Mouse (Mus musculus): ENCODE results near the gene Tnp1.

The Tnp1 gene

GRCm38 (mm10) chr1:73015731-73016130 is at the start of gene Tnp1:
Gene Tnp1, minus strand, starts transcription at chr1:73015909.
- in situ Hi-C loops (cut with MboI; ENCODE audit: unreplicated experiment in 2 of 2): no loop called here

DNA sequence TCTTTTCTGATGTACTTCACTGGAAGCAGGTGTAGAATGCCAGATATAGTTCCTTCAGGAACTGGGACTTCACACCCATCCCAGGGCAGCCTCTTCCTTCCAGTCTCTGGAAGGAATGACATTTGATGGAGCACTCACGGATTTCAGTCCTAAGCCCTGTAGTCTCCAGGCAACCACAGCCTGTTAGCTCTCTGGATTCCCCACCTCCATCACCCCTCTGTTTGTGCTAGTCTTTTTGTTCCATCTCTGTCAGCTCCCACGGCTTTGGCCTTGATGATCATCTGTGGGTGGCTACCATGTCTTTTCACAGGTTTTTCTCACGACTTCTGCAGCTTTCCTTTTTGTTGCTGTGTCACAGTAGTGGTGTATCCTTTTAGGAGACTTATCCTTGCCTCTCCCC is 48.6 kb upstream of the Tnp1 start:
- in situ Hi-C loops (cut with MboI; ENCODE audit: unreplicated experiment in 2 of 2): no loop called here

DNA sequence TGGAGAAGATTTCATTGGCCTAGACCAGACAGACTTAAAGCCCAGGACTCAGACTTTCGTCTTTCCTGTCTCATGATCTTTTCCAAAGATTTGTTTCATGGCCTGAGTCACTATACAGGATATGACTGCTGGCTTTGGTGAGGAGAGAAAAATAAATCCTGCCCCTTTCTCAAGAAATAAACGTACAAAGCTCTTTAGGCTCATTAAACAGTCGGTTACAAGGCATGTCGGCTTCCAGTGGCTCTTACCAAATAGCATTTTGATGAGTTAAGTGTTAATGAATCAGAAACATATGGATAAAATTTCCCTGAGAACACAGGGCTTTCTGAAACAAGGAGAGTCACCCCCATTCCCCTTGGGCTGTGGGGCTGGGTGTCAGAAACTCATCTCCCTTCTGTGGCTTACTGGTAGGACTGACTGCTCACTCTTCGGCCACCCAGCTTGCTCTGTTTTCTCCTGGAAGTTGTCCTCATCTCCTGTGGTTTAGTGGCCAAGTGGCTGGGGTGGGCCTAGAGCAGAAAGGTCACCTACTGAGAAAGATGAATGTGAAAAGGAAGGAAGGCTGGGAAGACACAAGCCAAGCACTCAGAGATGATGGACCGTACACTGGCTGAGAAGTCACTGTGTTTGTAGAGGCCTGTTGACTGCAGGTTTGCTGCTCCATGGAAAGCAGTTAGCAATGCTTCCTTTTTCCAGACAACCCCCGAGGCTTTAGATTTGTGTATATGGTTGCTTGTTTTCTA is 46.0 kb upstream of the Tnp1 start:
- in situ Hi-C loops (cut with MboI; ENCODE audit: unreplicated experiment in 2 of 2): no loop called here

DNA sequence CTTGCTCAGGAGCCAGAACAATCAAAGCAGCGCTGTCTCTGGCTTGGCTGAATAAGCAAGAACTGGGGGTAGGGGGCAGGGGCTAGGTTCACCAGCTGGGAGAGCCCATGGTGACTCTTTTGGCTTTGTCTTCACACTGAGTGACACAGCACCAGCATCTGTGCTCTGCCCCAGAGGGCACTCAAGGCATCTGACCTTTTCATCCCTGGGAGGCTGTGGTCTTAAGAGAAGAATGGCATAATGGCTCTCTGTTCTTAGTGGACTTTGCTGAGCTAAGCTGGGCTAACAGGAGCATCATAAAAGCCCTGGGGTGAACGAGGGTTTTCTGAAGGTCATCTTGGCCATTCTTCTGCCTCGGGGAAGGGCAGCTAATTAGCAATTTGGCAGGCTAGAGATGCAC is 44.6 kb upstream of the Tnp1 start:
- in situ Hi-C loops (cut with MboI; ENCODE audit: unreplicated experiment in 2 of 2): no loop called here

DNA sequence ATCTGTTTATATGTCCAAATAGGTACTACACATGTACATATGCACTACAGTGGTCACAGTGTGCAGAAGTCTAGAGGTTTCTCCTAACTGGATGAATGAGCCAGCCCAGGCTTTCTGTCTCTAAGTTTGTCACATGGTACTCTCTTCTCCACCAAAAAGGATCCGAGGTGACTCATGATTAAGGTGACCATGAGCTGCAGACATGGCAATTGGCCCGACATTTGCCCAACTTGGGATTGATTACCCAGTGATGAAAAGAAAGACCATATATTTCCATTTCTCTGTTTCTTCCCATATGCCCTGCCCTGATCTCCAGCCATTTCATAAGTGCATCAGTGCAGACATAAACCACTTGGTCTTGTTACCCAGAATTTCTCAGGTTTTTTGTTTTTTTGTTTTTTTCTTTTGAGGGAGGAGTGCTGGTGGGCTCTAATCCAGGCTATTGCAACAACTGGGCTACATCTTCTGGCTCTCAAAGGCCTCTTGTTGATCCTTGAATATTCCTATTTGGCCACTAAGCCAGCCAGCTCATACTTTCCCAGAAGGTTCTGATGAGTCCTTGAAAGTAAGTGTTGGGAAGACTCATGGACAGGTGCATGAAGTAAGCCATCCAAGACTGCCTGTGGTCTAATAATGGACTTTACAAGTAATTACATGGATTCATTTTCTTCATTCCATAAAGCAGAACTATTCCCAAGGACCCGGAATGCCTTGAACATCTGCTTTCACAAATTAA is 40.7 kb upstream of the Tnp1 start:
- in situ Hi-C loops (cut with MboI; ENCODE audit: unreplicated experiment in 2 of 2): no loop called here

- in situ Hi-C loops (cut with MboI; ENCODE audit: unreplicated experiment in 2 of 2): no loop called here
Measured at GRCm38 (mm10) chr1:73055820-73056219, 40.1 kb upstream of the Tnp1 start.

DNA sequence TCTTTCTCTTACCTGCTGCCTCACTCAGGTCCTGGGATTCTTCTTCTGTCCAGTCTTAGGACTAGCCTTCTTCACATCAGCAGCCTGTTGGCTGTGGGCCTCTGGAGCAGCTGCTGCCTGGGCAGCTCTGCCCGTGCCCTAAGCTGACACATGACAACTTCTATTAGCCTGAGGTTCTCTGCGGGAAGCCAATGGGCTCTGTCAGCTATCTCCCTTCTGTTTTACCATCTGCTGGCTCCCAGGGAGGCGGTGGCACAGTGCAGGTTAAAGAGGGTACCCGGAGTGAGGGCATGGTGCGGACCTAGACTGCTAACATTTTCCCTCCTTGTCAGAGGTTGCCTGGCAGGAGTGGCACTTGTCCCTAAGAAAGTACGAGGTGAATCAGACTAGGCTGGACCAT is 39.5 kb upstream of the Tnp1 start:
- in situ Hi-C loops (cut with MboI; ENCODE audit: unreplicated experiment in 2 of 2): no loop called here

DNA sequence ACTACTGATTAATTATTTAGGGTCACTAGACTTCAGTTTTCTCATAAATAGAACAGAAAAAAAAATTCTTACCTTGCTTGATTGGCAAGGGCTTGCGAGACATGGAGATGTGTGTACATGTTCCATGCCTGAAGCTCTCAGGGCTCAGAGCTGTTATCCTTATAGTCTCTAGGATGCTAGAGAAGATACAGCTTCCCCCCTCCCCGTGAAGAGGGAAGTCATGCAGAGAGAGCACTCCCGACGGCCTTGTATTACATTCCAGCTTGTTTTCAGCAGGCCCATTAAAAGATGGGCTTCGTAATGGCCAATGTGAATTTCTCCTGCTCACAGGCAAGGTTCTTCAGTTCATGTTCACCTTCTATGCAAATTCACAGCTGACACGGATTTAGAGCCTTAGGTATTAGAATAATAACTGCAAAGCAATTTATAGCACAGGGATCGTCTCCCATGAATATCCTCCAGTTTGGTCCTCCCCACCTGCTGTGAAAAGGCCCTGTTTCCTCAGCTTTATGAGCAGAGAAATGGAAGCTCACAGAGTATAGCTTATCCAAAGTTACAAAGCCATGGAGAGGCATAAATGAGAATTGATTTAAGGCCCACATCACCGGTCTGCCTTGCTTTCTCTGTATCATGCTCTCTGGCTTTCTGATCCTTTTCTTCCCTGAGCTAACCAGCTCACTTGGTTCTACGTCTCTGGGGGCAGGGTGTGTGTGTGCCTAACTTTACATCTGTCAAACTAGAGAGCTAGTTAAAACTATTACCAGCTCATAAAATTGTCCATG is 38.0 kb upstream of the Tnp1 start:
- in situ Hi-C loops (cut with MboI; ENCODE audit: unreplicated experiment in 2 of 2): no loop called here

DNA sequence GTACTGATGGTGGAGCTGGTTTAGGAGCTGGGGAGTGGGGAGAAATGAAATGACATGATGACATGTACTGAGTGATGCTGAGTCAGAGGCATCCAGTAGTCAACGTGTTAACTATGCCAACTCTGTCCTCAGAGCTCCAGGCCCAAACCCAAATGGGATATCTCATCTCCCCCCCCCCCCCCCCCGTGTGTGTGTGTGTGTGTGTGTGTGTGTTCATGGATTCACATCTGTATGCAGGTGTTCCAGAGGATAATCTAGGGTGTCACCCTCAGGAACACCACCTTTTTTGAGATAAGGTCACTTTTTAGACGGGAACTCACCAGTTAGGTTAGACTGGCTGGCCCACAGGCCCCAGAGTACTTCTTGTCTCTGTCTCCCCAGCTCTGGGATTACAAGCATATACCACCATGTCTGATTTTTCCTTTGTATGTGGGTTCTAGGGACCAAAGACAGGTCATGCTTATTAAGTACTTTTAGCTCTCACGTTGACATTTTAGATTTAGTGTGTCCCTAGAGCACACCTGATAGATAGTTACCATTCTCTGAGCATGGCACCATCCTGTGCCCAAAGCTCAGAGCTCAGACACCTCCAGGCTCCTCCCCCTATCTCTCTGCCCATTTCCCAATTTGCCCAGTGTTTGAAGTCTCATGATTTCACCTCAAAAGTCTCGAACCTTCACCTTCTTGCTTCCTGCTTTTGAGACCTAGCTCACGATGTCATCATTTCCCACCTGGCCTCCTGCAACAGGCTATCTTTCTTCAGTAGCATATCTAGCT is 31.4 kb upstream of the Tnp1 start:
- in situ Hi-C loops (cut with MboI; ENCODE audit: unreplicated experiment in 2 of 2): no loop called here

DNA sequence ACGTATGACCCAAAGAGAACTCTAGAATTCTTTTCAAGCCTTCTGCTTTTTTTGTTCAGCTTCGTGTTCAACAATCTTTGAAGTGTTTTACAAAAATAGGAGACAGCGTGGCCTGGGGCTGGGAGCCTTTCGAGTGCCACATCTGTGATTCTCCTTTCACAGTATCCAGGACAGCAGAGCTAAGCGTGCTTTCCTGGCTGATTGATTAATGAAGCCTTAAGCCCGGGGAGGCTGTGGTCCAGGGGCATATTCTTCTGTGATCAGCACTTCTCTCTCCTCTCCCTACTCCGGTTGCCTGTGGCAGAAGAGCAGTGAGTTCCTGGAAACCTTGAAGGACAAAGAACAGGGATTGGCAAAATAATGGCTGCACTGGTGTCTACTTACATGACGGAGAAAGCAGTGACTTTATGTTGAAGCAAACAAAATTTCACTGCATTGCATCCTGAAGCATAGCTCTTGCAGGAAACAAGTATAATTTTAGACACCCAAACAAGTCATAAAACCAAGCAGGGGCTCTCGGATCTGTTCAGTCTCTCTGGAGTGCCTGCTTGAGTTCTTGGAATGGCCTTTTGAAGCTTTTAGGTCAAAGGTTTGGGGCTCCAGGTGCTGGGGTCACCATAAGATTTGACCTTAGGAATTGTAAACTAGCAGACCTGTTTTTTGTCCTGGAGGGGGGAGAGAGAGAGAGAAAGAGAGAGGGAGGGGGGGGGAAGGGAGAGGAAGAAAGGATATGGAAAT is 30.4 kb upstream of the Tnp1 start:
- in situ Hi-C loops (cut with MboI; ENCODE audit: unreplicated experiment in 2 of 2): no loop called here

GRCm38 (mm10) chr1:73043671-73044070 is 28.0 kb upstream of the Tnp1 start:
- in situ Hi-C loops (cut with MboI; ENCODE audit: unreplicated experiment in 2 of 2): no loop called here

- in situ Hi-C loops (cut with MboI; ENCODE audit: unreplicated experiment in 2 of 2): no loop called here
Measured at GRCm38 (mm10) chr1:73040691-73041425, 25.1 kb upstream of the Tnp1 start.

GRCm38 (mm10) chr1:73038532-73038931 is 22.8 kb upstream of the Tnp1 start:
- in situ Hi-C loops (cut with MboI; ENCODE audit: unreplicated experiment in 2 of 2): no loop called here

DNA sequence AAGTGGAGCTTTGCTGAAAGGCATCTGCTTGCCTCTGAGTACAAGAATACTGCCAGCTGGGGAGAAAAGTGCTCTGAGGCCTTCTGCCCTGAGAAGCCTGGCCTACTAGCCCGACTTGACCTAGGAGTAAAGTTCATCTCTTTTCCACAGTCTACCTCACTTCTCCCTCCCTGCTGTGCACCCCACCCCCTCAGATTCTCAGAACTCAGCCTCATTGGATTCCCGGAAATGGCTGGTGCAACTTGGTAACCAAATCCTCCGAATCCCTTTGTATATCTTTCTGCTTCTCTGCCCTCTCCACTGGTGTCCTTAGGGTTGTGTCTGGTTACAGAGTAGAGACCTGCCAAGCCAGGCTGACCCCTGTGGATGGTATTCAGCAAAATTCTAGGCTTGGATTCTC is 20.8 kb upstream of the Tnp1 start:
- in situ Hi-C loops (cut with MboI; ENCODE audit: unreplicated experiment in 2 of 2): no loop called here

GRCm38 (mm10) chr1:73035726-73036125 is 20.0 kb upstream of the Tnp1 start:
- in situ Hi-C loops (cut with MboI; ENCODE audit: unreplicated experiment in 2 of 2): no loop called here

DNA sequence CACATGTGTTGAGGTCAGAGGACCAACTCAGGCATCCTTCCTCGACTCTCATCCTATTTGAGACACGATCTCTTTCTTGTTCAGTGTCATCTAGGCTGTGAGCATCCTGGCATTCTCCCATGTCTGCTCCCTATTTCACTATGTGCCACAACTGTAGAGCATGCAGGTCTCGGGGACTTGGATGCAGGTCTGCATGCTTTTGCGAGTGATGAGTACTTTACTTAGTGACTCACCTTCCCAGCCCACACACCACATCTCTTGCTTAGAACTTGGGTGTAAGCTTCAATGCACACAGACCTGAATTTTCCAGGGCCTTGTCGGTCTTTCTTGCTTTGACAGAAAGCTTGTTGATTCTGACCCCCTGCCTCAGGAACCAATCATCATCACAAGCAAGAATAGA is 16.8 kb upstream of the Tnp1 start:
- in situ Hi-C loops (cut with MboI; ENCODE audit: unreplicated experiment in 2 of 2): no loop called here

GRCm38 (mm10) chr1:73028741-73029140 is 13.0 kb upstream of the Tnp1 start:
- in situ Hi-C loops (cut with MboI; ENCODE audit: unreplicated experiment in 2 of 2): no loop called here

DNA sequence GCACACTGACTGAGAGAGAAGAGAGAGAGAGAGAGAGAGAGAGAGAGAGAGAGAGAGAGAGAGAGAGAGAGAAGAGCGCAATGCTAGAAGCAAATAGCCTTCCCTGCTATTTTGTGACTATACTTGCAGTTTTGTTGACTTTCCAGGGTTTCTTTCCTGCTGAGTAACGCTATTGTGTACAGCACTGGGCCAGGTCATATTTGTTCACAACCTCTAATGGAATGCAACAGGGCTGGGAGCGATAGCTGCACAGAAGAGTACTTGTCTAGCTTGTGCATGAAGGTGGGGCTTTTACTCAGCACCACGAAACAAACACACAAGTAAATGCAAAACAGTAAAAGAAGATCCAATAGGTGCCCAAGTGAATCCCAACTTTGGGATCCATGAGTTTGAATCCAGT is 11.7 kb upstream of the Tnp1 start:
- in situ Hi-C loops (cut with MboI; ENCODE audit: unreplicated experiment in 2 of 2): no loop called here

DNA sequence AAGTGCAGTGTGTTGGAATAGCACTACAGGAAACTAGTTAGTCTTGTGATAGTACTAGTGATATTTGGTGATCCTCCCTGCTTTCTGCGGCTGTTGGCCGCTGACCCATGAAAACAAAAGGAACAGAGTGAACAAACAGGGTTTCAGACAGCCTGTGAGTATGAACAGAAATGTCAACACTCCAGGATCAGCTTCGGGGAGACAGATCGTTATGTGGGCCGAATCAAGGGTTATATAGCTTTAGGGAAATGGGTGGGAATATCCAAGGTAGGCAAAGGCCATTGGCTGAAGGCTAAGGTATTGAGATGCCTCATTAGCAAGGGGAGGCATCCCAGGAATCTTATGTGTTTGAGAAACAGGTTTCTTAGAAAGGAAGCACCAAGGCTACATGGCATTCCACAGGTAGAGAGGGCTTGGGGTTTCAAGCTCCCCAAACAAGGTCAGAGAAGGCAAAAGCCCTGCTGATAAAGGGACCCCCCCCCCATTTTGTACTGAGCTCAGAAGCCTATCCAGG is 11.1 kb upstream of the Tnp1 start:
- in situ Hi-C loops (cut with MboI; ENCODE audit: unreplicated experiment in 2 of 2): no loop called here

Data from v-Abl transformed pro-B cells (cell line).